Mouse (Mus musculus): ENCODE results near the gene Atf6b. TPM values are rescaled to one million over a fixed set of nuclear protein-coding genes. Genes with fewer than 3 reads are reported as not detected.

Atf6b gene
- polyA plus RNA-seq, 1 experiment from 2014 or later = 88.4 TPM

DNA sequence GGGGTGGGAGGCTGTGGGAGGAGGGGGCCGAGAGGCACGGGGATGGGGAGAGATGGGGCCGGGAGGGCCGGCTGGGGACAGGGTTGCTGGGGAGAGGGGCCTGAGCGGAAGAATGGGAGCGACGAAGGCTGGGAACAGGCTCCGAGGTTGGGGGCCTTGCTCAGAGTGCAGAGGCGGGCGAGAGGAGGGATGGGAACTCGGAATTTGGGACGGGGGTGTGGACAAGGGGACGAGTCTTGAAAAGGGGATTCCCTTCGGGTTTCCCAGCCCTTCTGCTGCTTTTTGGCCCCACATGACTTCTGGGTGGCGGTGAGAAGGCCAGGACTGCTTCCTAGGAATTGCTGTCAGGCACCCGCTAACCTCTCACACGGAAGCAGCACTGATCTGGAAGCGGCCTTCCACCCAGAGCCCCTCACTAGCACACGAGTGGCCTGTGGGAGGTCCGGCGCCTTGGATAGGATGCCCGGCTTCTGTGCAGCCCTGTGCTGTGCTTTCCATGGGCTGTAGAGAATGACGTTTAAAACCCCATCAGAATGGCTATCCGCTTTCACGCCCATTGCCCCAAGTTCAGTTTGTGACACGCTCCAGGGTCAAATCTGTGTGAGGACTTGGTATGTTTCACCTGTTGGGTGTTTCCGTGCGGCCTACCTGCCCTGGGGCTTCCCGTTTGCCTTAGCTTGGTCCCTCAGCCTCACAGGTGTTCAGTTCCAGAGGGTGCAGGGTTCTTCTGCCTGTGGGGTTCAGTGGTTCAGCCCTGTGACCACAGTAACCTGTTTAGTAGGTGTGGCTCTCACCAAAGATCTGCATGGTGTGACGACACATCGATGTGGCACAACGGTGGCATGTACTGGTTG, 40.5 kb upstream of the Atf6b start:
- no peak for TF ChIP-seq CTCF (IDR thresholded peaks at IDR 0.05)
- no peaks in the 10 kb centered on the region for H3K27me3 ChIP-seq
- DNase-seq (ENCODE audit: low read depth, low spot score) (no peak), ATAC-seq (no peak)
- in situ Hi-C loops (cut with MboI; ENCODE audit: low pct_unique_long_range_greater_than_20kb) = no loop called here
- CTCF ChIA-PET = no interaction called here
- POLR2A ChIA-PET = interaction anchor here (0.7 to 5.4 kb wide), 3 partner anchors 13 to 44 kb away, joined by 3 to 28 read pairs (median 12); partner anchors contain the start of genes Gpsm3 and Pbx2

DNA sequence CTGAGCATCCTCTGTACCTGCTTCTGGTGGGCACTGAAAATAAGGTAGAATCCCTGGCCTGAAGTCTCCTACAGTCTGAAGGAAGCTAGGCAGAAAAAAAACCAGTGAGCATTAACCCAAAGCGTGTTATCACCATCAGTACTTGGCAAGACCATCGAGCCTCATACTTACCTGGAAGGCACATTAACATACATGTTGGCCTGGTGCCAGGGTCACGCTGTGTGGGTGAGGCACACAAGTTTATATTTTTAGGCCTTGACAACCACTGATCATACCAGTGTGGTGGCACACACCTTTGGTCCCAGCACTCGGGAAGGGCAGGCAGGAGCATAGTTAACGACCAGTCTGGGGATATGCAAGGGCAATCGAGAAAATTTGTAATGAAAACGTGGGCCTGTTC, 38.9 kb upstream of the Atf6b start:
- no peaks in the 10 kb centered on the region for H3K27me3 ChIP-seq
- no peak for ATAC-seq
- DNase-seq (ENCODE audit: low read depth, low spot score) = no peak
- CTCF ChIA-PET = no interaction called here
- POLR2A ChIA-PET = no interaction called here
- in situ Hi-C loops (cut with MboI; ENCODE audit: low pct_unique_long_range_greater_than_20kb) = no loop called here
- no peak for TF ChIP-seq CTCF (IDR thresholded peaks at IDR 0.05)

DNA sequence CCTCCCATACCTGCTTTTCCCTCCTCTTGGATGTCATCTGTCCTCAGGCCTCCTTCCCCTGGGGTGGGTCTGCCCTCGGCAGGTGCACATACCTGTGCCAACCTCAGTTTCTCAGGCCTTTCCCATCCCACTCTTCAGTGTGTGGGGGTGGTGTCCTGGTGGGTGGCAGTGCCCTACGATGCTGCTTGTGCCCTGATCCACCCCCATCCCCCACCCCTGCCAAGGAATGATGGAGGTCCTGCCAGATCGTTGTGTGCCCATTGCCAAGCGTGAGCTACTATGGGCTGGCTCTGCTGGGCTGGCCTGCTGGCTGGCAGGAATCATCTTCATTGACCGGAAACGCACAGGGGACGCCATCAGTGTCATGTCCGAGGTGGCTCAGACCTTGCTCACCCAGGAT, 35.9 kb upstream of the Atf6b start:
- no peaks in the 10 kb centered on the region for H3K27me3 ChIP-seq
- in situ Hi-C loops (cut with MboI; ENCODE audit: low pct_unique_long_range_greater_than_20kb) = no loop called here
- ChIA-PET POLR2A (no interaction called here), CTCF (no interaction called here)
- DNase-seq (ENCODE audit: low read depth, low spot score) (no peak), ATAC-seq (no peak)
- TF ChIP-seq CTCF (IDR thresholded peaks at IDR 0.05) = no peak

DNA sequence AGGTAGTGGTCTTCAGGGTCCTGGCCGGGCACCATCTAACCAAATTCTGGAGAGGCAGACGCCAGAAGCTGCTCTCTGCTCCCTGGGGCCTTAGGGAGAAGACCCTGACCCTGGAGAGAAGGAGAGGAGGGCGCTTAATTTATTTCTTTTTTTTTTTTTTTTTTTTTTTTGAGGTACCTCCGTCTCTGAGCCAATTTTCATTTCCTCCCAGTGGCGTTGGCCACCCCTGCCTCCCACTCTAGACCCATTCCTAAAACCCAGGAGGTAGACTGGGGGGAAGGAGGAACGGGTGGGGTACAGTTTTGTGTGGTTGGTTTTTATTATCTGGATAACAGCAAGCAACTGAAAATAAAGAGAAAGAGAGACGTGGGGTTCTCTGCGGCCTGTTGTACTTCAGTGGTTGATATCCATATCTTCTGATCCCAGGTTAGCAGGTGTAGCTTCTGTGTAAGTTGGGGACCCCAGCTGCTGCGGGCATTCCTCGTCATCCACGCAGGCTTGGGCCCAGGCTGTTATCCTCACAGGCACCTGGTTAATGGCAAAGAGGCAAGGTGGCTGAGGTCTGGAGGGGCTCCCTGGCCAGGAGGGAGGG, 33.8 kb upstream of the Atf6b start:
- TF ChIP-seq CTCF (IDR thresholded peaks at IDR 0.05) = no peak
- ATAC-seq (no peak), DNase-seq (ENCODE audit: low read depth, low spot score) (no peak)
- H3K27me3 ChIP-seq = no peaks in the 10 kb centered on the region
- CTCF ChIA-PET = no interaction called here
- POLR2A ChIA-PET = interaction anchor here (0.7 kb wide), 1 partner anchor 220 kb away, joined by 3 read pairs; no protein-coding TSS in a partner anchor
- in situ Hi-C loops (cut with MboI; ENCODE audit: low pct_unique_long_range_greater_than_20kb) = no loop called here

DNA sequence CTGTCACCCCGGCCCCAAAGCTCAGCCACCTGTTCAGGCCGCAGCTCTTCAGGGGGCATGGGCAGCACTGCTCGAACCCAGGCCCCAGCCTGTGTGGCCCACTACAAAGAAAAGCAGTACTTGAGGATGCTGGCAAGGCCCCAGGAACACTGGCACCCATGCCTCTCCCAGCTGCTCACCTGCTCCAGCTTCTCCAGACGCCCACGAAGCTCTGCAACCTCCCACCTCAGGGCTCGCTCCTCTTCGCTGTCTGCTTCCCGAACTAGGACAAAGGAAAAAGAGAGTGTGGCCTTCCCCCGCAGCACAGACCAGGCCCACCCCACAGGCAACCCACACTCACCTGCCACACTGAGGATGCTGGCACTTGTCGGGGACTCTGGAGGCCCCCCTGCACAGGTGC, 33.1 kb upstream of the Atf6b start:
- ATAC-seq = no peak
- POLR2A ChIA-PET = no interaction called here

DNA sequence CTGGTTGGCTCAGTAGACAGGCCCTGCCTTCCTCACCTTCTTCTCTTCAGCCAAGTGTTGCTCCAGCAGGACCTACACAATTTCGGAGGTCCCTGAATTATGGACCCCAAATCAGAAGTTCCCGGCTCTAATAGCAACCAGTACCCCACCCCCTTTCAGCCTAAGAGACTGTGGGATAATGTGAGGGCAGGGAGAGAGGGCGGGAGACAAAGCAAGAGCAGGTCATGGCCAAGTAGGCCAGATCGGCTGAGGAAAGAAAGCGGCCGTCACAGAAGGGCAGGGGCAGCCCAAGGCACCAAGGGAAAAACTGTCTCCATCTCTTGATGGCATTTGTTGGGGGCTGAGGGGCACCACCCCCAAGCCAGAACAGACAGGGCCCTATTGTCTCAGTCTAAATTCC, 31.1 kb upstream of the Atf6b start, which contains the start of gene Egfl8:
Egfl8 (minus strand) TSS at position 101 of the 400 bp plus-strand sequence.
- no peak for TF ChIP-seq CTCF (IDR thresholded peaks at IDR 0.05)
- ATAC-seq = no peak
- in situ Hi-C loops (cut with MboI; ENCODE audit: low pct_unique_long_range_greater_than_20kb) = no loop called here
- ChIA-PET POLR2A (no interaction called here), CTCF (no interaction called here)
- H3K27me3 ChIP-seq = no peaks in the 10 kb centered on the region
- DNase-seq (ENCODE audit: low read depth, low spot score) = no peak

More for the DNA sequence above, 33.1 kb upstream of the Atf6b start:
- CTCF ChIA-PET = interaction anchor here (1.1 kb wide), 1 partner anchor 11 kb away, joined by 3 read pairs; the partner anchor contains the start of gene Rnf5
- TF ChIP-seq CTCF (IDR thresholded peaks at IDR 0.05) = no peak
- in situ Hi-C loops (cut with MboI; ENCODE audit: low pct_unique_long_range_greater_than_20kb) = no loop called here
- H3K27me3 ChIP-seq = no peaks in the 10 kb centered on the region
- no peak for DNase-seq (ENCODE audit: low read depth, low spot score)

DNA sequence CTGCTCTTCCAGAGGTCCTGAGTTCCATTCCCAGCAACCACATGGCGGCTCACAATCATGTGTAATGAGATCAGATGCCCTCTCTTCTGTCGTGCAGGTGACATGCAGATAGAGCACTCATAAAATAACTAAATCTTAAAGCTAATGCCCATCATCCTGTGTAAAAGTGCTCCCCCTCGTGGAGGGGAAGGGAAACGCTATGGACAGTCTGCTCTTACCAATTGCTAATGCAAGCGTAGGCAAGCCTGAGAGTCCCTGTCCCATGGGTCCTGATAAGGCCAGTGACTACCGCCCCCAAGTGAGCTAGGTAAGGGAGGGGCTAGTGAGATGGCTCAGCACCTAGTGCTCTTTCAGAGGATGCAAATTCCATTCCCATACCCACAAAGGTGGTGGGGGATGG, 27.9 kb upstream of the Atf6b start:
- in situ Hi-C loops (cut with MboI; ENCODE audit: low pct_unique_long_range_greater_than_20kb) = no loop called here
- ATAC-seq (peak; percentile 23), DNase-seq (ENCODE audit: low read depth, low spot score) (no peak)
- CTCF ChIA-PET = interaction anchor here (0.6 to 2.2 kb wide), 6 partner anchors 9 to 33 kb away, joined by 3 to 13 read pairs (median 4); partner anchors contain the start of genes Agpat1, Atf6b and Ppt2
- no peak for TF ChIP-seq CTCF (IDR thresholded peaks at IDR 0.05)
- POLR2A ChIA-PET = interaction anchor here (1.3 to 2.1 kb wide), 2 partner anchors 14 to 22 kb away, joined by 5 to 7 read pairs; partner anchors contain the start of gene Agpat1
- H3K27me3 ChIP-seq = no peaks in the 10 kb centered on the region

DNA sequence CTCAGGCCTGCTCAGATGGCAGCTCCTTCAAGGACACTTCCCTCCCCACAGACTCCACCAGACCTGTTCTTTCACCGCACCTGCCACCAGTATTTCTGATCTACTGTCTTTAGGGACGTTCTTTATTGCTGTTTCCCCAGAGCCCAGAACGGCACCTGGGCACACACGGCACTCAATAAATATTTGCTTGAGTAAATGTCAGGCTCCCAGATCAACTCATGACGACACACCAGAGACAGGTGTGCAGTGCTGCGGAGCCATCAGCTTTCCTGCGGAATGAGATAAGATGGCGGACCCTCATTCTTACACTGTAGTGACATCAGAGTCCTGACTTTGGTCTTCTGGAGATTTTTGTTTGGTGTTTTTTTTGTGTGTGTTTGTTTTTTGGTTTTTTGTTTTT, 25.9 kb upstream of the Atf6b start:
- CTCF ChIA-PET = no interaction called here
- no peak for TF ChIP-seq CTCF (IDR thresholded peaks at IDR 0.05)
- in situ Hi-C loops (cut with MboI; ENCODE audit: low pct_unique_long_range_greater_than_20kb) = no loop called here
- no peak for ATAC-seq
- DNase-seq (ENCODE audit: low read depth, low spot score) = no peak
- no peaks in the 10 kb centered on the region for H3K27me3 ChIP-seq
- POLR2A ChIA-PET = interaction anchor here (2.1 kb wide), 1 partner anchor 20 kb away, joined by 7 read pairs; no protein-coding TSS in a partner anchor

DNA sequence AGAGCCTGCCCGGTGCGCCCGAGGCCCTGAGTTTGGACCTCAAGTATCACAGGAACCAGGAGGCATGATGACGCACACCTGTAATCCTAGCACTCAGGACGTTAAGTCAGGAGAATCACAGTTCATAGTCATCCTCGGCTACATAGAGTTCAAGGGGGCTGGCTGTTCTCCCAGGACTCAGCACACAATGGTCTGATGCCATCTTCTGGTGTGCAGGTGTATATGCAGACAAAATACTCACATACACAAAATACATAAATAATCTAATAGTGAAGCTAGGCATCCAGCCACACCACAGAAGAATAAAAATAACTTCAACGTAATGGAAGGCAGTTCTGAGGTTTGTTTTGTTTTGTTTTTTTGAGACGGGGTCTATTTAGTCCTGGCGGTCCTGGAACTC, 23.8 kb upstream of the Atf6b start:
- no peak for TF ChIP-seq CTCF (IDR thresholded peaks at IDR 0.05)
- no peak for ATAC-seq
- in situ Hi-C loops (cut with MboI; ENCODE audit: low pct_unique_long_range_greater_than_20kb) = no loop called here

DNA sequence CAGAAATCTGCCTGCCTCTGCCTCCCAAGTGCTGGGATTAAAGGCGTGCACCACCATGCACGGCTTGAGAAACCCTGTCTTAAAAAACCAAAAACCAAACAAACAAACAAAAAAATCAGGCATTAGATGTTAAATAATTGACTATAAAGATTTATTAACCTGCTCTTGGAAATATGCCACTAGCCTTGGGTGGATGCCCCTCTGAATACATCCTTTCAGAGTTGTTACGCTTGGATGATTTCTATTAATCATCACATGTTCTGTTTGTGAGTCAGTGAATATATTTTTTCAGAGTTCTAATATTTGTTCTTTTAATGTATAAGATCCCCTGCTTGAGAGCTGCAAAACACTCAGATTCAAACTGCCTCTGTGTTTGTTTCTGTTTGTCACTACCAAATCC, 22.0 kb upstream of the Atf6b start:
- DNase-seq (ENCODE audit: low read depth, low spot score) = no peak
- POLR2A ChIA-PET = no interaction called here
- ATAC-seq = no peak
- in situ Hi-C loops (cut with MboI; ENCODE audit: low pct_unique_long_range_greater_than_20kb) = loop anchor here (25.0 kb wide), 1 partner anchor 512 kb away; the partner anchor contains the start of genes Apom, Bag6 and D17H6S53E
- no peak for TF ChIP-seq CTCF (IDR thresholded peaks at IDR 0.05)
- no peaks in the 10 kb centered on the region for H3K27me3 ChIP-seq
- CTCF ChIA-PET = no interaction called here

More for the DNA sequence above, 23.8 kb upstream of the Atf6b start:
- CTCF ChIA-PET = no interaction called here
- no peaks in the 10 kb centered on the region for H3K27me3 ChIP-seq
- POLR2A ChIA-PET = no interaction called here
- DNase-seq (ENCODE audit: low read depth, low spot score) = no peak

Measured in Patski (cell line).